Mouse (Mus musculus) layer of hippocampus, postnatal 36 days (tissue): ENCODE measurements around the gene Aire. TPM values are rescaled to one million over a fixed set of nuclear protein-coding genes. Genes with fewer than 3 reads are reported as not detected.
A peak's percentile ranks its signal among the peaks of the same experiment; 100 is the strongest.
"Not testable (repeated sequence)": the region's sequence is repeated elsewhere in the genome, so short reads cannot be mapped to it uniquely, and the experiment has no call there.

Source experiments
- DNase-seq, 2 experiments: peaks; one replicate each; pipeline ENCODE4 v3.0.0; 2022
- total RNA-seq, 2 experiments: library from RNA; stranded (reverse); gene quantifications; 2 replicates each; pipeline ENCODE4 v1.2.3; 2021

Aire gene
- total RNA-seq, 2 experiments from 2014 or later = 0.28 to 0.77 TPM

DNA sequence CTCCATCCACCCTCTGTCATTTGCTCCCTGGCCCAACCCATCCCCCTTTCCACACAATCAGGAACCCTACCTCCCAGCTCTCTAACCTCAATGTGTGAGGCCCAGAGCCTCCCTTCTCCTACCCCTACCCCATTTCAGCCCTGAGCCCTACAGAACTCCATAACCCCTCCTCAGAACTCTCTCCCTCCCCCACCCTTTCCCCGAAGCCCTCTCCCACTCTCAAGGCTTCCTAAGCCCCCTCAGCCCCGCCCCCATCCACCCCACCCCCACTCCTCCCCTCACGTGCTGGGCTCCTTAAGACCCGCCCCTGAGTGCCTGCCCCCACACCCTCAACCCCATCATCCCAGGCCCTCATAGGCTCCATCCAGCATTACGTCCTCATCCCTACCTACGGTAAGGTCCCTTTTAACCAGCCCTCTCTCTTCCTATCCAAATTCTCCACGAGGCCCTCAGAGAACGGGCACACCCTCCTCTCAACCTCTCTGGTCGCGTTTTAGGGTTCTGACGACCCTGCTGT, 6.2 kb upstream of the Aire start:
- DNase-seq = no peak

DNA sequence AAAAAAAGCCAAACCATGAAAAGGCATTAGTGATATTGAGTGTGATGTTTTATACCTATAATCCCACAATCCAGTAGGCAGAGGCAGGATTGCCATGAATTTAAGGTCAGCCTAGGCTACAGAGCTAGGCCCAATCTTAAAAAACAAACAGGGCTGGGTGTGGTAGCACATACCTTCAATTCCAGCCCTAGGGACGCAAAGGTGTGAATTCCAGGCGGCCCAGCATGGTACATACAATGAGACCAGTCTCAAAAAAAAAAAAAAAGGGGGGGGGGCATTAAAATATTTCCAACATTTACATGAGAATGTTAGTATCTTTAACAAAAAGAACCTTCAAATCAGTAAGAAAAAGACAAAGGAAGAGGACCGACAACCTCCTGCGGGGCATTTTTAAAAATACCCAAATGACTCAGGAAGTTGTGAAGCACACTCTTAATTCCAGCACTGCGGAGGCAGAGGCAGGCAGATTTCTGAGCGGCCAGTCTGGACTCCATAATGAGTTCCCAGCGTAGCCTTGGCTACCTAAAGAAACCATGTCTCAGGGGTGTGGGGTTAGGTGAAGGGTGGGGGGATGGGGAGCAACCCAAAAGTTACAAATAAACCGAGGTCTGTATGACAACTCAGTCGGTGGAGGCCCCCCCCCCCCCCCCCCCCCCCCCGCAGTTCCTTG, 4.8 kb upstream of the Aire start:
- DNase-seq = no peak

DNA sequence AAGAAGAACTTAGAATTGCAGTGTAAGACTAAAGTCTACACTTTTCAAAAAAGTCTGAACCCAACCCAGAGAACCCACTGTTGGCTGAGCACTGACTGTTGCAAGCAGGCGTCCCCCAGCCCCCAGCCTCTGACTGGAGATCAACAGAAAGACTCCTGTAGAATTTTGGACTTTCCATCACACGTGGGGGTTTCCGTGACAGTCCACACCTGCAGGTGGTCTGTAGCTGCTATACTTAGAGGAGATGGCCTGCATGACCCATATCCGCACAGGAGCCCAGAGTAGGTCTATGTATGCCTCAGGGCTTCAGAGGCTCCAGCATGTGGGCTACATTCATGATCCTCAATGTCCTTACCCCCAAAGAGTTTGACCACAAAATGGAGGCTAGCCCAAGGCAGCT, 3.0 kb upstream of the Aire start:
- DNase-seq = no peak

DNA sequence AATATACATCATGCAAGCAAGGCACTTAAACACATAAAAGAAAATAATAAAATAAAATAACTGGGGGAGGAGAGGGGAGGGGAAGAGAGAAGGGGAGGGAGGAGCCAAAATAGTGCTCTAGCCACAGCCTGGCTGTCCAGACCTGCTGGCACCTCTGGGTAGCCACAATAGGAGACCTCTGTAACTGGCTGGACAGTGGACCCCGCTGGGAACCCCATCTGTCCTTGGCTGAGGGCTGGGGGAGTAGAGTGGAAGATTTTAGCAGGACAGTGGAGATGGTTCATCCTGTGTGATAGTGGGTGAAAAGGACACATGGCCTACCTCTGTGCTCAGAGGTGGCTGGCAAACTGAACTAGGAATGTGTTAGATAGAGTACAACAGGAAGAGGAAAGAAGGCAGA, 1.1 kb upstream of the Aire start:
- DNase-seq = no peak

DNA sequence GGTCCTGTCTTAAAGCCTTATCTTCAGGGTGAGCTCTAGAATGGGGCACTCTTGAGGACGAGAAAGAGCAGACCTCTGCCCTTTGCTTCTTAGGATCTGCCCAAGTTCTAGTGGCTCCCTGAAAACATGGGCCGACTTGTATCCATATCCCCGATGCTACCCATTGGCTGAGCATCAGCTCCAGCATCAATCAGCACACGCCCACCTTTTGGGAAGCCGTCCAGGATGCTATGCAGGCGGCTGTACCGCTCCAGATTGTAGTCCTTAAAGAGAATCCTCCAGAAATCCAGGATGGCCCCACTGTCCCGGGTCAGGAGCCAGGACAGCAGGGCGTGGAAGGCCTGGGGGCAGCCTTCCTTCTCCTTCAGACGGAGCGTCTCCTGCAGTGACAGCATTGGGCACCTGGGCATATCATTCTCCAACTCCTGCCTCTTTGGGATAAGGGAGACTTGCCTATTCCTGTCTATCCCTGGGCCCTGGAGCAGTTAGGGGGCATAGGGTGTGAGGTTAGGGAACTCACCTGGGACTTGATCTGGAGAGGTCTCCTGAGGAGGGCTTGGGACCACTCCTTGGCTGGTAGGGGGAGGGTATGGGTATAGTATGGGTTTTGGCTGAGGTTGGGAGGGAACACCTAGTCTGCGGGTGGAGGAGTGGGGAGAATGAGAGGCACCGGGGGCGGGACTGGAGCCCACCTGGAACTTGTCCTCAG, 559 bp downstream of the Aire start:
- peak; percentile 33 to 43 for DNase-seq

DNA sequence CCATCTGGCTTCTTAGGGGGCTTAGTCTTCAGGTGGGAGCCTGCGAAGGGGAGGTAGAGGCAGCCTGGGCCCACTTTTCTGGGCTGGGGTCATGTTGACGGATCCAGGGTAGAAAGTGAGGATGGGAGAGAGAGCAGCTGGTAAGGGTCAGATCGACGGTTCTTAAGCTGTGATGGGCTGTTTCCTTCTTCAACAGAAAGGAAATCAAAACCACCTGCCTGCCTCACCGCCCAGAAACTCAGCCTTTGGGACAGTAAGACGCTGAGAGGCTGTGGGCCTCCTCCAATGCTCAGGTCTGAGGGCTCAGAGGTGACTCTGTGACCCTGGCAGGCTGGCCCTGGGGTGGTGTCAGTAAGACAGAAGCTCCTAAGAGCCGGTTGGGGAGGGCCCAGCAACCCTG, 1.3 kb downstream of the Aire start:
- DNase-seq = no peak

DNA sequence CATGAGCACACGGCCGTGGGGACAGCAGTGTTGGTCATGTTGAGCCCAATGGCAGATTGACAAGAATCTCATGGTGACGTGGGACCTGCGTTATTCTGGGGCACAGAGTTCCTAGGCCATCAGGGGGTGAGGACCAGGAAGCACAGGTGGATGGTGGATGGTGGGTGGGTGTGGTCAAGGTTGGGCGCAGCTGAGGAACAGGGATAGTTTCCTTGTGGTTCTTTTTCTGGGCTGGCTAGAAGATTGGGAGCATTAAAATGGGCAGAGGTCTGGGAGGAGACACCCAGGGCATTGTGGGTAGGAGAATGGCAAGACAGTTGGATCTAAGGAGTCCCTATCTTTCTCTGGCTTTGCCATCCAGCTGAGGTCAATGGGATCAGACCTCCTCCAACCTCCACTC, 1.8 kb downstream of the Aire start, which contains the start of gene Dnmt3l:
Gene Dnmt3l (plus strand): TSS at position 301 of the 400 bp plus-strand sequence.
- no peak for DNase-seq

DNA sequence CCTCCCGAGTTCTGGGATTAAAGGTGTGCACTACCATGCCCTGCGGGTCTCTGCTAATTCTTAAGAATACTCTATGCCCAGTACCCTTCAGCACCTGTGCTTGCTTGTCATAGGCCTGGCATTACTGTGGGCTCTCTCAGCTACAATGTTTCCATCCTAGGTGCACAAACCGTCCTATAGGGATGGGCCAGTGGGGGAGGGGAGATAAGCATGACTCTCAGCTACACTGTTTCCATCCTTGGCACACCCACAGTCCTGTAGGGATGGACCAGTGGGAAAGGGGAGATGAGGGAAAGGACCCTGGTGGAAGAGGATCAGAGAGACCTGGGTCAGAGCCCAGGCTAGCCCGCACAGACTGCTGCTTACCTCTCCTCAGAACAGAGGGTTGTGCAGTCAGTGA, 6.3 kb downstream of the Aire start:
- DNase-seq = no peak

DNA sequence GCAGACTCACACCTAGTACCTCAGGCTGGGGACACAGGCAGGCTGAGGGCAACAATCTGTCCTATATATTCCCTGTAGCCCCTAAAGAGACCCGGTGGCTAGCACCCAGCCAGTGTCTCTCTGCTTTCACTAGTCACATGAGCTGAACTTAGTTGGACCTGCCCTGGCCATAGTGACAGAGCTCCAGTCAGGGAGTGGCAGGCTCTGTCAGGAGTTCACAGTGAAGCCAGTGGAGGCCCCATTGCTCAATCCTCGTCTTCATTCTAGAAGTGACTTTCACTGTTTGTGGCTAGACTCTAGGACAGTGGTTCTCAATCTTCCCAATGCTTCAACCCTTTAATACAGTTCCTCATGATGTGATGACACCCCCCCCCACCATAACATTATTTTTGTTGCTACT, 11.4 kb downstream of the Aire start:
- no peak for DNase-seq

DNA sequence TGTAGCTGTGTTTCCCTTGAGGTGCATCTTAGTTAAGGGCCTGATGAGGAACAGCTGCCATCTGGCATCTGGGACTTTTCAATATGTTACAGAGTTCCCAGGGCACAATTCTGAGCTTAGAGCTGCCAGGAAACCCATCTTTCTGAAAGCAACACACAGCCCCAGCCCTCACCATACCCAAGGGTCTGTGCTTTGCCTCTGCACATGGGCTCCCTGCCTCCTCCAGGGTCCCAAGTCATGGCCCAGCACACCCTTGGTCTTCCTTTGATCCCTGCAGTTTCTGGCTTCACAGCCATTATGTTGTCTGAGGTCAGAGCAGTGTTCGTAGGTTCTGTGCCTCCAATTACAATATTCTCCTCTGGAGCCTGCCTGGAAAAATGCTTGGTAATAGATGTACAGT, 14.3 kb downstream of the Aire start:
- DNase-seq = no peak

DNA sequence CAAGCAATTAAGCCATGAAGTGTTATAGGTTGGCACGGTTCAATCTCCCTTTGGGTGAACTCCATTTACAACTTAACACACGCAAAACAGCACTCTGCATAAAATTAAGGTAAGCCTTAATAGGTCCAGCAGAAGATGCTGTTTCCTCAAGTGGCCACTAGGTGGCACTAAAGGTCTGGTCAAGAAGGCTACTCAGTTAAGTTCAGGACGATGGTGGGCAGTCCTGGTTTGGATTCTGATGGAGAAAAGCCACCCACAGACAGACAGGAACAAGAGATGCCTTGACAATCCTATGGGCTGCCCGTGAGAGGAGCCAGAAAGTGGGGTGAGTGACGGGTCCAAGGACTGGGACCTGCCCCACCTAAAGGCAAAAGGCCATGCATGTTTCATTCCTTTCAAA, 15.3 kb downstream of the Aire start:
- DNase-seq = peak; percentile 43 to 67

DNA sequence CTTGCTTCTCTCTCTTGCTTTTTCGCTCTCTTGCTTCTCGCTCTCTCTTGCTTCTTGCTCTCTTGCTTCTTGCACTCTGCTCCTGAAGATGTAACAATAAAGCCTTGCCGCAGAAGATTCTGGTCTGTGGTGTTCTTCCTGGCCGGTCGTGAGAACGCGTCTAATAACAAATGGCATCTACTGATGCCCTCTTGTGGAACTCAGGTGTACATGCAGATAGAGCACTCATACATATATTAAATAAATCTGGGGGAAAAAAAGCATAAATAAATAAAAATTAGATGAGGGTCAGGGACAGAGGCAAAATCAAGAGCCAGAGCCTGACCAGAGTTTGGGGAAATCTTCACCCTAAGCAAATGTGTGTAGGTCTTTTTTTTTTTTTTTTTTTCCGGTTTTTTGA, 18.0 kb downstream of the Aire start:
- DNase-seq = not testable (repeated sequence)

DNA sequence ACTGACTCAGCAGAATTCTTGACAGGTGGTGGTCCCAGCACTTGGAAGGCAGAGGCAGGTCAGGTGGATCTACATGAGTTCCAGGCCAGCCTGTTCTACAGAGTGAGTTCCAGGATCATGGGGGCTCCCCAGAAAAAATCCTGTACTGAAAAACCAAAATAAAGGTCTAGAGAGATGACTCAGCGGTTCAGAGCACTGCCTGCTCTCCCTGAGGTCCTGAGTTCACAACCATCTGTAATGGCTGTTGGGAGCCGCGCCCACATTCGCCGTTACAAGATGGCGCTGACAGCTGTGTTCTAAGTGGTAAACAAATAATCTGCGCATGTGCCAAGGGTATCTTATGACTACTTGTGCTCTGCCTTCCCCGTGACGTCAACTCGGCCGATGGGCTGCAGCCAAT, 23.4 kb downstream of the Aire start:
- DNase-seq = not testable (repeated sequence)

DNA sequence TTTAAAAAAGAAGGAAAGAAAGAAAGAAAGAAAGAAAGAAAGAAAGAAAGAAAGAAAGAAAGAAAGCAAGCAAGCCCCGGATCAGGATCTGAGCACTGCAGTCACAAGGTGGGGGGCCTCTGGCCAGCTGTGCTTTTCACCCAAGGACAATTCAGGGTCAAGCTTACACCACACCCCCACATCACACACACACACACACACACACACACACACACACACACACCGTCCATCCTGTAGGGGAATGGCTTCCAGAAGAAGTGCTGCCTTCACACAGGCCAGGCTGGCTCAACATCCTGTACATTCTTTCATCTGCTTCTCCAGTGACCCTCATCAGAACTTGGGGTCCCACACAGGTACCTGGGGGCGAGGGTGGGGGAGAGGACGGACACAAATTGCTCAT, 24.1 kb downstream of the Aire start:
- no peak for DNase-seq

DNA sequence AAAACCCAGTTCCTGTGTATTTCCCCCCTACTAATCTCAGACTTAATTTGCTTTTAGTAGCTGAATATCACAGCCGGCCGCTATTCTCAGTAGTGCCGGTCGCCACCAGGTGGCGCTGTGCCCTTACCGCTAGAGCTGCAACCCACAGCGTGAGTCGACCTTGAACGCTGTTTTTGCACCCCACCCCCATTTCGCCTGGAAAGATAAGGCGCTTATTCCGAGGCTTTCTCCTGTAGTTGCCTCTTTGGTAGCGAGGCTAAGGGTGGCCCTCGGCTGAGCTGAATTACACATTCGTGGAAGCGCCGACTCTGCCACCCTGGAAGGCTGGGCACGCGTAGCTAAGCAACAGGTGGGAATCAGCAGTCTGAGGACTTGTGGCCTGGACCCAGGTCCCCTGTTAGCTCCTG, 24.6 kb downstream of the Aire start:
- peak; percentile 61 to 65 for DNase-seq

DNA sequence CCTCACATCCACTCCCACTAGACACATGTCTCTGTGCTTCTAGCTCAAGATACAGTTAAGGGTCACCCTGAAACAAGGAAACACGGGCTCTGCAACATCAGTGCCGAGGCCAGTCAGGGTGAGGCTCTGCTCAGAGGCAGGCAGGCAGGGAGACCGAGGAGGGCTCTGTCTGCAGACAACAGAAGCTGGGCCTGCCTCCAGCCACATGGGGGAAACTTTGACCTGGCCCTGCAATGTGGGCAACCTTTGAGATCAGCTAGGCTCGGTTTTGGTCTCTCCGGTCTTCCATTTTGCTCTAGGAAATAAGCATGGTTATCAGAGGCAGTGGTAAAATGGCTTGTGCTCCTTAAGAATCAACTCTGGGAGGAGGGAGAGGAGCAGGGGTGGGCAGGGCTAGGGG, 27.0 kb downstream of the Aire start:
- no peak for DNase-seq

DNA sequence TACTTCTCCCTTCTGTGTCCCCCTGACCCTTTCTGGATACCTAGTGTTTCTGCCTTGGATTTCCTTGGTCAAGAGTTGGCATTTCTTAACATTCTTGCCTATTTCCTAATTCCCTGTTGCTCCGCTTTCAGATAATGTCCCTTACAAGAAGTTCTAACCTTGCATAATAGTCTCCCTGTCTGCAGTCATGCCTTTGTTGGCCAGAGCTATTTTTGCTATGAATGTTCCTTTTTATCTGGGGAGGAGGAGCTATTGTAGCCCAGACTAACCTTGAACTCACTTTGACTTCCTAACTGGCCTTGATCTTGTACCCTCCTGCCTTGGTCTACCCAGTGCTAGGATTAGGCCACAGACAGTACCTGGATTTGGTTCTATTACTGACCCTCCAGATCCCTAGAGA, 27.9 kb downstream of the Aire start:
- DNase-seq = no peak

DNA sequence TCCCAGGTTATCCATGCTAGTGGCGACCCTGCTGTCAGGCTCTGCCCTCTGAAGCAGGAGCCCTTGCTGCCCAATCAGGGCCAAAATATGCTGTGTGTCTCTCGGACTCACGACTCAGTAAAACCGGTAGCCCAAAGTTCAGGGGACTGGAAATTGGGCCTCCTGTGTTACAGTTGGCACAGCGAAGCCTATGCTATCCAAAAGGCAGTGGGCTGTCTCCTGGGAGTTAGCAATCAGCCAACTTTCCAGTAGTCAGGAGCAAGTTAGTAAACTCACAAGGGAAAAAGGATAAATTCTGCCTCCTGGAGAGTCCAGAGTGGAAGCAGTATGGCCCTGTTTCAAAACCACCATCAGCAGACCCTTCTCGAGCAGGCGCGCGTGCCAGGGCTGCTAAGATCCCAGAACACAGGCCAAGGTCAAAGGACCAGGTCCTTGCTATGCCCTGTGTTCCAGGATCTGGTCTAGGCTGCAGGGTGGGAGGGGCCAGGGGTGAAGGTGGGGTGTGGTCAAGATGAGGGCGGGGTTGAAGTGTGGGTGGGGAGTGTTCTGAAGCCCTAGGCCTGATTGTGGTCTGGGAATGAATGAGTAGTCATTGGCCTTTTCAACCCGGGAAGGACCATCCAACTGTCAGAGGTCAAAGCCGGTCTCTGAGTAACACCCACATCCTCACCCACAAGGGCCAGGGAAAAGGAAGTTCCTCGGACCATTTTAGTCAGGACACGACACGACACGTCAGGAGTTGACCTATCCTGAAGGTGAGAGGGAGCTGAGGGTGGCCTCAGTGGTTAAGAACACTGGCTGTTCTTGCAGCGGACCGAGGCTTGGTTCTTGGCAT, 30.5 kb downstream of the Aire start:
- no peak for DNase-seq

DNA sequence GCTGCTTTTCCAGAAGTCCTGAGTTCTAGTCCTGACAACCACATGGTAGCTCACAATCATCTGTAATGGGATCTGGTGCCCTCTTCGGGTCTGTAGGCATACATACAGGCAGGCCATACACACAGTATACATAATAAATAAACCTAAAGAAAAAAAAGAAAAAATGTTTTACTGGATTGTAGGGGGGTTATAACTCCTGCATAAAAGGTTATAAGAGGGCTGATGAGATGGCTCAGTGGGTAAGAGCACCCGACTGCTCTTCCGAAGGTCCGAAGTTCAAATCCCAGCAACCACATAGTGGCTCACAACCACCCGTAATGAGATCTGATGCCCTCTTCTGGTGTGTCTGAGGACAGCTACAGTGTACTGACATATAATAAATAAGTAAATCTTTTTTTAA, 32.3 kb downstream of the Aire start:
- not testable (repeated sequence) for DNase-seq

DNA sequence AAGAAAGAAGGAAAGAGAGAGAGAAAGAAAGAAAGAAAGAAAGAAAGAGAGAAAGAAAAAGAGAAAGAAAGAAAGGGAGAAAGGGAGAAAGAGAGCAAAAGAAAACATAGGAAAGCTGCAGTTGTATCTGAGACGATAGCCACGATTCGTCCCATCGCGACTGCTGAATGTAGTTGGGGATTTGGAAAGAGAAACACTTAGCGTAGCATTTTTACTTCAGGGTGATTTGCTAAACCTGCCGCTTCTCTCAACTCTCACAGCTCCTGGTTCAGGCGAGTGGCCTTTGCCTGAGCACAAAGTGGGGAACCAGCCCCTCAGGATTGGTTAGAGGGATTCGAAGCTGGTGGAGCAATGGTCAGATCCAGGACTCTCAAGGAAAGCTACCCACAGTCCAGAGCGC, 33.1 kb downstream of the Aire start:
- DNase-seq = no peak

DNA sequence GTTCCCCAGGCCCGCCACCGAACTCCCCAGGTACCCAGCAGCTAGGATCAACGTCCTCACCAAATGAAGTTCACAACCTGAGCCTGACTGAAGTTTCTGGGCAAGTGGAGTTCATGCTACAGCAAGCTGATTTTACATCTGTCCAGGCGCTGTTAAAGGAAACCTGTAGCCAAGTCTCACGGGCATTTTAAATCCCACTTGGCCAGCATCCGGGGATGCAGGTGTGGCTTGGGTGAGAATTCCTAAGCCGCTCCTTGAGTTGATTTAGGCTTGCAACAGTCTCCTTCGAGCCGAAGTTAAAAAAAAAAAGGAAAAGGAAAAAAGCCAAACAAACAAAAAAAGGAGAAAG, 33.5 kb downstream of the Aire start, which contains the start of gene Pfkl:
Gene Pfkl (minus strand): TSS at position 139 of the 349 bp plus-strand sequence.
- DNase-seq = no peak

DNA sequence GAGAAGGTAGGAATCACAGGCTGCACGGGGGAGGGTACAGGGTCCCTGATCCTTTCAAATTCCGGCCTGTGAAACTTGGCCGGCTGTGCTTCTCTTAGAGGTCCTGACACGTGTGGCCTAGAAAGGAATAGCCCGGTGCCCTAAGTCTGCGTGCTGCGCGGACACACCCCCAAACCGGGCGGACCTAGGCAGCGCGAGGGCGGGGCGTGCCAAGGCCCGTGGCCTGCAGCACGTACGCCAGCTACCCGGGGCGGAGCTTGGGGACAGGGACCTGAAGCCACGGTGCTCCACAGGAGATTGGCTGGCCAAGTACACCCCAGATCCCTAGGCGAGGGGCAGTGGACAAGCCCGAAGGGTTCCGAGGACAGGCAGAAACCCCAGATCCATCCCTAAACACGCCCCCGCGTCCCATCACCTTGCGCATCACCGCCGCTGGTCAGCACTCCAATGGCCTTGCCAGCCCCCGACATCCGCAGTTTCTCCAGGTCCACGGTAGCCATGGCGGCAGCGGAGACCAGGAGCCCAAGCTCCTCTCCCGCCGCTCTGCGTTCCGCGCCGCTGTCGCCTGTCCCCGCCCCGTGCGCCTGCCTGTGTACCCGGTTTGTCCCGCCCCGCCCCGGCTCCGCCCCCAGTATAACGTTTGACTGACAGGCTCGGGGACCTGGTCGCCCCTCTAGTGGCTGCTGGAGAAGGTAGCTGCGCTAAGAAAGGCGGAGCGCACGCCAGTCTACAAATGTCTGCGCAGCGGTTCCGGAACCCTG, 34.0 kb downstream of the Aire start:
- peak; percentile 91 to 92 for DNase-seq
